14 mouse cellular contexts compared by ENCODE assay signal in genomic region chr6:108338362-108338761, GRCm38 (mm10).
"Had no signal": no experiment of that assay in that cellular context is flagged by ENCODE, and none has a peak within 500 bp of the region (broad histone marks: within the 10 kb centered on the region; RNA-seq: fewer than 3 reads in every experiment).

No protein-coding gene starts in this region.

- DNase-seq: lung, adult 18-20 months; lung, embryonic 14.5 days; lung, postnatal 14 days; lung, postnatal 36 days; right cerebral cortex, postnatal 14 days; thymus, adult 18-20 months; thymus, postnatal 14 days; thymus, postnatal 36 days had no signal

- H3K4me1 ChIP-seq: midbrain, embryonic 13.5 days; neural tube, embryonic 12.5 days had no signal

- ATAC-seq: midbrain, embryonic 13.5 days; midbrain, embryonic 15.5 days had no signal

- H3K27ac ChIP-seq: macrophage; midbrain, embryonic 13.5 days; midbrain, embryonic 15.5 days; neural tube, embryonic 12.5 days had no signal

- H3K36me3 ChIP-seq: midbrain, embryonic 13.5 days; midbrain, embryonic 15.5 days; neural tube, embryonic 12.5 days had no signal

- H3K27me3 ChIP-seq: megakaryocyte, embryonic 14.5 days; midbrain, embryonic 13.5 days; midbrain, embryonic 15.5 days; neural tube, embryonic 12.5 days had no signal

- H3K4me3 ChIP-seq: megakaryocyte, embryonic 14.5 days; midbrain, embryonic 13.5 days; midbrain, embryonic 15.5 days; neural tube, embryonic 12.5 days had no signal

- H3K9ac ChIP-seq: lung, embryonic 14.5 days; midbrain, embryonic 13.5 days; midbrain, embryonic 15.5 days; neural tube, embryonic 12.5 days had no signal

- H3K4me2 ChIP-seq: lung, embryonic 14.5 days; midbrain, embryonic 11.5 days; midbrain, embryonic 13.5 days; midbrain, embryonic 15.5 days; neural tube, embryonic 12.5 days had no signal

- H3K9me3 ChIP-seq: megakaryocyte, embryonic 14.5 days; midbrain, embryonic 13.5 days; midbrain, embryonic 15.5 days; neural tube, embryonic 12.5 days had no signal
